12 mouse cellular contexts compared by ENCODE assay signal in the genomic region with DNA sequence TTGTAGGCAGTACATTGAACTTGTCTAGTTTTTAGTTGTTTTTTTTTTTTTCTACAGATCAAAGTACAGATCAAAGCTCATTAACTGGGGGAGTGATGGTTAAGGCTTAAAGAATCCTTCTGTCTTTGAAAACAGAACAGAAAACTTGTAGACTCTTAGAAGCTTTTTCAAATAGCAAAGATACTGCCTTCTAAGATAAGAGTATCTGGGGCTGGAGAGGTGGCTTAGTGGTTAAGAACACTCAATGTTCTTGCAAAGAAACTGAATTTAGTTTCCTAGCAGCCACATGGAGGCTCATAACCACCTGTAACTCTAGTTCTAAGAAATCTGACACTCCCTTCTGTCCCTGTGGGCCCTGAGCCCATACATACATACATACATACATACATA.
"Had no signal": no experiment of that assay in that cellular context is flagged by ENCODE, and none has a peak within 500 bp of the region (broad histone marks: within the 10 kb centered on the region; RNA-seq: fewer than 3 reads in every experiment).

No protein-coding gene starts in this region.

- DNase-seq: liver, postnatal 0 days; lung, adult 2 months; lung, postnatal 14 days; lung, postnatal 36 days; midbrain, embryonic 14.5 days; right cerebral cortex, postnatal 25 days; right cerebral cortex, postnatal 4 days; spleen, adult 18-20 months; thymus, adult 18-20 months; thymus, postnatal 25 days had no signal

- ATAC-seq: liver, postnatal 0 days; lung, postnatal 0 days; midbrain, embryonic 16.5 days had no signal
